Mouse (Mus musculus) 3134 (cell line): ENCODE results near the gene Olfr105-ps.

Experiments
- DNase-seq: peaks from one replicate; pipeline ENCODE4 v3.0.0-alpha.2; 2011; ENCODE audit warnings: low spot score; ENCODE audit not compliant: insufficient read length; ENCODE audit errors: extremely low read depth

Olfr105-ps gene

DNA sequence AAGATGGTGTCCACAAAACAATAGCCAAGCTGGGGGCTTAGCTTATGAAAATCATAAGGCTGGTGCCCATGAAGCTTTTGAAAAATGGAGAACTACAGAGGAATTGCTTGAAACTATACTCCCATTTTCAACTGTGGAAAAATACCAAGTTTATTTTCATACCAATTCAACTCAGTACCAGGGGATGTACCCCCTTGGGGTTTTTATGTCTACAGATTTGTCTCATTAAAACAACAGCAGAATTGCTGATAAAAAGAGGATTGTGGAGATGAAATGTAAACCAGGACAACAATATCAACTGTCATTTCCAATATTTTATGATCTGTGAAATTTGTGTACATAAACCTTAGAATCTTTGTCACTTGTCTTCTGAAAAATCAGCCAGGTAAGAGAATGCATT lies at the start of gene Olfr105-ps:
TSS of gene Olfr105-ps (plus strand) at position 301 of the 400 bp plus-strand sequence.
- DNase-seq: no peak

DNA sequence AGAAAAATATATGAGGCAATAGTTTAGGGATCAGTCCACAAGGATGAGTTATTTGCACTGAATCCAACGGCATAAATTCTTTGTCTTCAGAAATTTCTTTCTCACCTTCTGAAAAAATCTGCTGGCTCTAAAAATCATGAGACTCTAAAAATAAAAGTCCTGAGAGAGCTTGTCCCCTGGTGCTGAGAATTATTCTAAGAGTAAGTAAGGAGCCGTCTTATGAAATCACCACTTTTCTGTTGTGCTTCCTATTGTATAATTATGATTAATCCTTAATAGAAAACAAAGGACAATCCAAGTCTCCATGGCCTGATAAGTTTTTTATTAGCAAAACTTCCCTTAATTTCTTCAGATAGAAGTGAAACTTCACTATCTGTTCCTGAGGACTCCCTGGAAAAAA lies 39.2 kb upstream of the Olfr105-ps start, which contains the start of gene Olfr103:
TSS of gene Olfr103 (minus strand) at position 101 of the 400 bp plus-strand sequence.
- DNase-seq: no peak

DNA sequence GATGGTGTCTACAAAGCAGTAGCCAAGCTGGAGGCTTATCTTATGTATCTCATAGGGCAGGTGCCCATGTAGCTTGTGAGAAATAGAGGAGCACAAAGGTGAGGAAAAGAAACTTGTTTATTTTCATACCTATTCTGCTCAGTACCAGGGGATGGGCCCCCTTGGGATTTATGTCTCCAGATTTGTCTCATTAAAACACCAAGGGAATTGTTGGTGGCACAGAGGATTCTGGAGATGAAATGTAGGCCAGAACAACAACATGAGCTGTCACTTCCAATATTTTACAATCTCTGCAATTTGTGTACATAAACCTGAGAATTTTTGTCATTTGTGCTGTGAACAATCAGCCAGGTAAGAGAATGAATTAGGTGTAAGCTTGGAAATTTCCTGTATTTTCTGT lies 19.6 kb upstream of the Olfr105-ps start, which contains the start of gene Olfr104-ps:
TSS of gene Olfr104-ps (plus strand) at position 301 of the 400 bp plus-strand sequence.
- DNase-seq: no peak

- DNase-seq: no peak
Observed at GRCm38 (mm10) chr17:37390093-37390492, 11.3 kb downstream of the Olfr105-ps start, which contains the start of gene Olfr106-ps. Gene Olfr106-ps, plus strand, starts transcription at chr17:37390393.

DNA sequence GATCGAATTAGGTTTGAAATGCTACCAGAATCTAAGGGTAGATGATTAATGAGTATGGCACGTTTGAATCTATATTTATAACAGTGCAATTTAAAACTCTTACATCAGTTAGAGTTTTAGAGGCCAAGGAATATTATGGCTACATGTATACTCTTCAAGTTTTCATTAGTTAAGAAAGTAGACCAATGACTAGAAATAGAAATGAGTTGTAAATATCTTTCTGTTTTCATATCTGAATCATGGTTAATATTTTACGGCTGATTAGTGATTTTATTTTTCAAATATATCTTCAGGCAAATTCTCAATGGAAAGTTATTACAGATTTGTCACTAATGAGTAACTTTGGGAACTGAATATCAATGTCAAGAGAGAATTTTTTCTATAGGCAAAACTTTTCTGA lies 20.1 kb downstream of the Olfr105-ps start, which contains the start of gene Olfr107:
TSS of gene Olfr107 (plus strand) at position 301 of the 400 bp plus-strand sequence.
- no peak for DNase-seq

GRCm38 (mm10) chr17:37413380-37413779 lies 34.5 kb downstream of the Olfr105-ps start:
- DNase-seq: no peak
